Mouse (Mus musculus): ENCODE data around the gene Tspan10. TPM values are rescaled to one million over a fixed set of nuclear protein-coding genes. Genes with fewer than 3 reads are reported as not detected.

Gene Tspan10
- total RNA-seq, 2 experiments from 2014 or later = 0.77 to 13.3 TPM

GRCm38 (mm10) chr11:120492024-120492877 is 49.8 kb downstream of the Tspan10 start:
- DNase-seq = no peak
- intact Hi-C loops (cut with DNase I) = no loop called here

GRCm38 (mm10) chr11:120492878-120493203 is 50.4 kb downstream of the Tspan10 start:
- no peak for DNase-seq
- intact Hi-C loops (cut with DNase I) = no loop called here

GRCm38 (mm10) chr11:120493351-120493750 is 50.9 kb downstream of the Tspan10 start:
- DNase-seq = no peak
- intact Hi-C loops (cut with DNase I) = no loop called here

GRCm38 (mm10) chr11:120493911-120494310 is 51.5 kb downstream of the Tspan10 start:
- intact Hi-C loops (cut with DNase I) = no loop called here
- DNase-seq = no peak

Other genes with a start within 250 kb of the Tspan10 start
- gene Bahcc1, start 209.7 kb upstream of the Tspan10 start, total RNA-seq (2021) = 10 to 100 TPM; 36.5 to 39.5 TPM
- 1,000 to 10,000 TPM; 3,514 to 3,537 TPM for gene Actg1, start 94.1 kb upstream of the Tspan10 start, total RNA-seq (2021)
- under 1 TPM; 0.42 to 0.44 TPM for gene Fscn2, start 81.1 kb upstream of the Tspan10 start, total RNA-seq (2021)
- 100 to 1,000 TPM in 1 of 2 experiments, 10 to 100 TPM in 1; 94.5 to 100 TPM for gene Faap100, start 63.9 kb upstream of the Tspan10 start, total RNA-seq (2021)
- 10 to 100 TPM; 63.8 to 66.2 TPM for gene Nploc4, start 4.9 kb upstream of the Tspan10 start, total RNA-seq (2021)
- under 1 TPM; 0.22 to 0.32 TPM for gene Pde6g, start 10.9 kb downstream of the Tspan10 start, total RNA-seq (2021)
- gene Oxld1, start 15.4 kb downstream of the Tspan10 start, total RNA-seq (2021) = 1 to 10 TPM; 7.9 to 9.6 TPM
- gene Ccdc137, start 15.5 kb downstream of the Tspan10 start, total RNA-seq (2021) = 10 to 100 TPM; 21.2 to 24.6 TPM
- gene Arl16, start 25.0 kb downstream of the Tspan10 start, total RNA-seq (2021) = 10 to 100 TPM; 43.9 to 46.0 TPM
- 10 to 100 TPM; 74.4 to 74.5 TPM for gene Mrpl12, start 42.0 kb downstream of the Tspan10 start, total RNA-seq (2021)
- gene Slc25a10, start 49.2 kb downstream of the Tspan10 start, total RNA-seq (2021) = 10 to 100 TPM; 27.2 to 27.6 TPM
- gene Gcgr, start 88.1 kb downstream of the Tspan10 start, total RNA-seq (2021) = under 1 TPM in 1 of 2 experiments, not detected in 1; 0.18 TPM
- 100 to 1,000 TPM; 105 to 113 TPM for gene Mcrip1, start 107.1 kb downstream of the Tspan10 start, total RNA-seq (2021)
- not detected for gene Ppp1r27, start 108.5 kb downstream of the Tspan10 start, total RNA-seq (2021)
- 100 to 1,000 TPM; 187 to 203 TPM for gene P4hb, start 130.6 kb downstream of the Tspan10 start, total RNA-seq (2021)
- gene Arhgdia, start 139.0 kb downstream of the Tspan10 start, total RNA-seq (2021) = 100 to 1,000 TPM; 351 to 368 TPM
- 100 to 1,000 TPM; 111 to 113 TPM for gene Alyref, start 155.7 kb downstream of the Tspan10 start, total RNA-seq (2021)
- 100 to 1,000 TPM; 113 to 115 TPM for gene Anapc11, start 155.8 kb downstream of the Tspan10 start, total RNA-seq (2021)
- 1 to 10 TPM in 1 of 2 experiments, not detected in 1; 1.4 TPM for gene Npb, start 165.8 kb downstream of the Tspan10 start, total RNA-seq (2021)
- 100 to 1,000 TPM; 144 to 168 TPM for gene Pcyt2, start 175.3 kb downstream of the Tspan10 start, total RNA-seq (2021)
- 10 to 100 TPM; 37.5 to 38.0 TPM for gene Sirt7, start 182.6 kb downstream of the Tspan10 start, total RNA-seq (2021)
- gene Mafg, start 191.0 kb downstream of the Tspan10 start, total RNA-seq (2021) = 10 to 100 TPM; 83.3 to 85.8 TPM
- 1 to 10 TPM; 6.1 to 8.3 TPM for gene Pycr1, start 201.1 kb downstream of the Tspan10 start, total RNA-seq (2021)
- 1 to 10 TPM; 1.0 to 2.9 TPM for gene Myadml2, start 205.5 kb downstream of the Tspan10 start, total RNA-seq (2021)
- gene Notum, start 218.5 kb downstream of the Tspan10 start, total RNA-seq (2021) = 1 to 10 TPM; 4.7 to 7.8 TPM
- gene Aspscr1, start 230.3 kb downstream of the Tspan10 start, total RNA-seq (2021) = 10 to 100 TPM; 79.1 TPM